Mouse (Mus musculus) heart, postnatal 0 days (tissue): ENCODE measurements around the gene Srebf2.

ENCODE experiments used
- CTCF ChIP-seq: IDR thresholded peaks from 2 replicates; pipeline ENCODE4 v1.5.1; 2016; ENCODE audit warnings: antibody characterized with exemption, control low read depth, low read depth
- EP300 ChIP-seq: IDR thresholded peaks from 2 replicates; pipeline ENCODE4 v1.6.1; 2016; ENCODE audit warnings: antibody characterized with exemption, low read depth

DNA sequence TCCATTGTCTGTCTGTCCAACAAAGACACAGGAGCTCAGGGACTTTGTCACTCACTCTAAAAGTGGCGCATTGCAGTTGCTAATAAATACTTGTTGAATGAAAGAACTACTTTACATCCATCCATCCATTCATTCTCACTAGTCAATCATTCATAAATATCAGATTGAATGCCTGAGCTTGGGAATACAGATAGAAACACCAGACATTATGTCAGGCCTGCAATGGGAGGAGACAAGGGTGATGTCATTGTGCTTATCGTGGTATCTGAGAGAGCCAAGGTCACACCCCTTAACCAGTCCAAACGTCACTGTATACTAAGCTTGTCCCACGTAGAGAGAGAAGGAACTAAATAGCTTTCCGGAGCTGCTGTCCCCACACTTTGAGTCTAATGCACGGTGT is 105.1 kb downstream of the Srebf2 start, which contains the start of gene 1500009C09Rik:
- no peak for TF ChIP-seq CTCF
- TF ChIP-seq EP300 = no peak
